22 mouse cellular contexts compared by ENCODE assay signal in genomic region chr1:20926376-20926775, GRCm38 (mm10). TPM values are rescaled to one million over a fixed set of nuclear protein-coding genes. Genes with fewer than 3 reads are reported as not detected.
"Had no signal": no experiment of that assay in that cellular context is flagged by ENCODE, and none has a peak within 500 bp of the region (broad histone marks: within the 10 kb centered on the region; RNA-seq: fewer than 3 reads in every experiment).

No protein-coding gene starts in this region.

- H3K4me2 ChIP-seq: liver, embryonic 15.5 days; lung, embryonic 14.5 days; midbrain, embryonic 11.5 days; midbrain, embryonic 13.5 days; midbrain, embryonic 15.5 days; neural tube, embryonic 13.5 days; neural tube, embryonic 15.5 days; stomach, embryonic 15.5 days had no signal

- H3K27me3 ChIP-seq: liver, embryonic 15.5 days; megakaryocyte, embryonic 14.5 days; midbrain, embryonic 13.5 days; midbrain, embryonic 15.5 days; neural tube, embryonic 13.5 days; neural tube, embryonic 15.5 days; stomach, embryonic 15.5 days had no signal

- H3K27ac ChIP-seq: liver, embryonic 15.5 days; macrophage; midbrain, embryonic 13.5 days; midbrain, embryonic 15.5 days; neural tube, embryonic 13.5 days; neural tube, embryonic 15.5 days; stomach, embryonic 15.5 days; stomach, postnatal 0 days had no signal

- H3K9me3 ChIP-seq: liver, embryonic 15.5 days; megakaryocyte, embryonic 14.5 days; midbrain, embryonic 13.5 days; midbrain, embryonic 15.5 days; neural tube, embryonic 13.5 days; neural tube, embryonic 15.5 days; stomach, embryonic 15.5 days had no signal

- ATAC-seq: liver, postnatal 0 days; midbrain, embryonic 13.5 days; midbrain, embryonic 15.5 days had no signal

- H3K4me3 ChIP-seq: liver, embryonic 15.5 days; megakaryocyte, embryonic 14.5 days; midbrain, embryonic 13.5 days; midbrain, embryonic 15.5 days; neural tube, embryonic 13.5 days; neural tube, embryonic 15.5 days; stomach, embryonic 15.5 days had no signal

- H3K9ac ChIP-seq: liver, embryonic 15.5 days; liver, postnatal 0 days; lung, embryonic 14.5 days; midbrain, embryonic 13.5 days; midbrain, embryonic 15.5 days; neural tube, embryonic 13.5 days; neural tube, embryonic 15.5 days; stomach, embryonic 15.5 days had no signal

- H3K36me3 ChIP-seq: liver, embryonic 15.5 days; midbrain, embryonic 13.5 days; midbrain, embryonic 15.5 days; neural tube, embryonic 13.5 days; neural tube, embryonic 15.5 days; stomach, embryonic 15.5 days had no signal

- DNase-seq: liver, postnatal 0 days; lung, embryonic 14.5 days; lung, postnatal 10 days; retina, postnatal 1 day; right cerebral cortex, adult 18-20 months; right cerebral cortex, postnatal 25 days; right cerebral cortex, postnatal 4 days; spleen, adult 18-20 months; thymus, adult 2 months; thymus, postnatal 25 days; thymus, postnatal 4 days had no signal

RNA-seq across cellular contexts. Expression of gene Efhc1, which starts 25.1 kb away (rescaled TPM):
- total RNA-seq: monocyte, adult 5-6 weeks had no signal
